Mouse (Mus musculus) cerebellum, adult 2 months (tissue): Measurements from ENCODE around the gene Gldc.

Experiments used
- CTCF ChIP-seq: fragments of 200-500 bp; IDR thresholded peaks from 2 replicates; pipeline ENCODE4 v1.5.1; 2011; ENCODE audit warnings: low read depth, mild to moderate bottlenecking, control low read depth, low read length, moderate library complexity, borderline replicate concordance; ENCODE audit not compliant: insufficient read depth
- POLR2A ChIP-seq: fragments of 200-500 bp; IDR thresholded peaks from 2 replicates; pipeline ENCODE4 v1.6.1; 2011; ENCODE audit warnings: low read length, control low read depth, borderline replicate concordance; ENCODE audit not compliant: insufficient read depth

DNA sequence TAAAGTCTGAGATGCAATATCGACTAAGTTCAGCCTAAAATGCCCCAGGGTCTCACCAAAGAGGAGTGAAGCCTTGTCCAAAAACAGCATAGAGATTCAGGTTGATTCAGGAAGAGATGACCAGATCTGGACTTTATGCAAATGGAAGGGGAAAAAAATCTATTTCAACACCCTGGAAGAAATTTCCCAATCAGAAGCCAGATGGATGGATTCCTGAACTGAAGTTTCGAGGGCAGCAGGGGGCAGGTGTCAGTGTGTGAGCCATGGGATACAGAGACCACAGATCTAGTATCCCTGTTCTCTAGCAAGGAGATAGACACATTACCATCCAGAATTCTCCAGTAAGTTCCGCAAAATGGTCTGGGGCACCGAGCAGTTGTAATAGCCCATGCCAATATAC lies 17.0 kb downstream of the Gldc start:
- TF ChIP-seq CTCF (no peak), POLR2A (no peak)
